Mouse (Mus musculus): ENCODE data around the gene Ppfibp2. TPM values are rescaled to one million over a fixed set of nuclear protein-coding genes. Genes with fewer than 3 reads are reported as not detected.
A peak's percentile ranks its signal among the peaks of the same experiment; 100 is the strongest.

Gene Ppfibp2
- polyA plus RNA-seq, 1 experiment from 2014 or later: 1.5 TPM

DNA sequence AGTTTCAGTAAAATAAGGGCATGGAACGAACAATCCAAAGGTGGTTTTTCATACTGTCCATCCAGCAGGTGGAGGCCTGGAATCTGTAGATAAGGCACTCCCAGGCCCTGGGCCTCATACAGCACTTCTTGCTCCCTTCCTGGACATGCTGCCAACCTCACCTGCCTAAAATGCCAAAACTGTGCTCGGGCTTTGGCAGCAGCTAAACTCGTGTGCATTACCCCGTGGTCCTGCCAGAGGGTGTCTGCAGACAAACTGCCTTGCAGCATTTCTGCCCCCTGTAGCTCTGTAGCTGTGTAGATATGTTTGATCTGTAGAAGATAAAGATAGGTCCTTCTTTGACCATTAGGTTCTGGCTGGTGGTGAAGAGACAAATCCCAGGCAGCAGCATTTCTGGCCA lies 26.0 kb upstream of the Ppfibp2 start:
- 87% methylated on average over 4 of the region's 4 CpGs for WGBS
- ATAC-seq: no peak
- Histone ChIP-seq H3K9me3 (ENCODE audit: control insufficient read depth, low read length) (peaks cover 4% of the 10 kb centered on the region; the same call in 1 of the 2 replicates), H3K36me3 (ENCODE audit: control insufficient read depth, insufficient read depth) (no peaks in the 10 kb centered on the region), H3K4me1 (replicated peaks; ENCODE audit: control insufficient read depth, insufficient read depth, low read length) (no peaks in the 10 kb centered on the region), H3K9ac (replicated peaks; ENCODE audit: low read depth, low read length) (no peak overlapping the region), H3K27ac (ENCODE audit: low read length) (no peak overlapping the region), H3K27me3 (replicated peaks; ENCODE audit: control insufficient read depth, insufficient read depth, low read length) (no peaks in the 10 kb centered on the region), H3K4me3 (replicated peaks; ENCODE audit: low read length) (no peak overlapping the region), H3K4me2 (ENCODE audit: low read length) (no peak overlapping the region)

DNA sequence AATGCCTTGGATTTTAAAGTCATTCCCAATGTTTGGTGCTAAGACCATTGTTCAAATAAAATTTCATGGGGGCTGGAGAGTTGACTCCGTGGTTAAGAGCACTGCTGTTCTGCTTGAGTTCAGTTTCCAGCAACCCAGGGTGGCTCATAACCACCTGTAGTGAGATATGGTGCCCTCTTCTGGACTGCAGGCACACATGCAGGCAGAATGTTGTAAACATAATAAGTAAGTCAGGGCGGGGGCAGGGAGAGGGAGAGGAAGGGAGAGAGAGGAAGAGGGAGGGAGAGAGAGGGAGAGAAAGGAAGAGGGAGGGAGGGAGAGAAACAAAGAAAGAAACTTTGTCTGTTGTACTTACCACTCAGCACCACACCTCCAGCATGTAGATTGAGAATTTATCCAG lies 21.2 kb upstream of the Ppfibp2 start:
- no peaks in the 10 kb centered on the region for H3K27me3 ChIP-seq (replicated peaks; ENCODE audit: control insufficient read depth, insufficient read depth, low read length)
- H3K9ac ChIP-seq (replicated peaks; ENCODE audit: low read depth, low read length): no peak overlapping the region
- no peak for ATAC-seq
- no peaks in the 10 kb centered on the region for H3K9me3 ChIP-seq (ENCODE audit: control insufficient read depth, low read length)
- WGBS: 71% methylated on average over 2 of the region's 2 CpGs
- no peaks in the 10 kb centered on the region for H3K4me1 ChIP-seq (replicated peaks; ENCODE audit: control insufficient read depth, insufficient read depth, low read length)
- H3K36me3 ChIP-seq (ENCODE audit: control insufficient read depth, insufficient read depth): no peaks in the 10 kb centered on the region
- H3K4me3 ChIP-seq (replicated peaks; ENCODE audit: low read length): no peak overlapping the region
- no peak overlapping the region for H3K27ac ChIP-seq (ENCODE audit: low read length)
- H3K4me2 ChIP-seq (ENCODE audit: low read length): no peak overlapping the region

DNA sequence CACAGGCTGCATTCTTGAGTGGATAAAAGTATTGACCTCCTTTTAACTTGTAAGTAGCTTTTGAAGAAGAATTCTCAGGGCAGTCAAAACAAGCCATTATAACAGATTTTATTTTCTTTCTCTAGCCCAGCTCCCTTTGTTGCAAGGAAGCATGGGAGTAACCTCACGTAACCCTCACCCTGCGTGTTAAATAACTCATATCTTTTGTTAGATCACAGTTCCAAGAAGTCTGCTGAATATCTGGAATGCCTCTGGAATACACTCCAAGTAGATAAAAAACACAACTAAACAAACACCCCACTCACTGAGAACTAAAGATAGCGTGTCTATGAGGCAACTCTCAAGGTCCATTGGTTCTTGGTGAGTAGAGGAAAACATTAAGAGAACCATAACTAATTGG lies 20.7 kb upstream of the Ppfibp2 start:
- no peaks in the 10 kb centered on the region for H3K36me3 ChIP-seq (ENCODE audit: control insufficient read depth, insufficient read depth)
- no peaks in the 10 kb centered on the region for H3K9me3 ChIP-seq (ENCODE audit: control insufficient read depth, low read length)
- H3K4me3 ChIP-seq (replicated peaks; ENCODE audit: low read length): no peak overlapping the region
- H3K27me3 ChIP-seq (replicated peaks; ENCODE audit: control insufficient read depth, insufficient read depth, low read length): no peaks in the 10 kb centered on the region
- no peak overlapping the region for H3K27ac ChIP-seq (ENCODE audit: low read length)
- WGBS: 67% methylated on average over 3 of the region's 3 CpGs
- H3K9ac ChIP-seq (replicated peaks; ENCODE audit: low read depth, low read length): no peak overlapping the region
- no peak for ATAC-seq
- no peak overlapping the region for H3K4me2 ChIP-seq (ENCODE audit: low read length)
- H3K4me1 ChIP-seq (replicated peaks; ENCODE audit: control insufficient read depth, insufficient read depth, low read length): no peaks in the 10 kb centered on the region

DNA sequence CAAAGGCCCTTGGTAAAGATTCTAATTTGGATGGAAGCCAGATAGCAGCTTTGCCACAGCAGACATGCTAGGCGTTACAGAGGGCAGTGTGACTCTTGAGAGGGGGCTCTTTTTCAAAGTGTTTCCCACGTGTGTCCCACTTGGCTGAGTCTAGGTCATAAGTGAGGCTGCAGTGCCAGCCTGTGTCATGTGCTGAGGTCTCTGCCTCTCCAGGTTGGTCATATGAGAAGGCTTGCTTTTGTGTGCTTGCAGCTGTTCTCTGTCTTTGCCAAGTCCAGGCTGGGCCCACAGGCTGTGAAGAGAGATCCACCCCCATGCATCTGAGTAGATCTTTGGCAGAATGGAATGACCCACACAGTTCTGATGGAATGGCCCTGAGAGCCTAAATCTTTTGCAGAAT lies 2.4 kb upstream of the Ppfibp2 start:
- Histone ChIP-seq H3K27ac (ENCODE audit: low read length) (no peak overlapping the region), H3K9ac (replicated peaks; ENCODE audit: low read depth, low read length) (no peak overlapping the region), H3K4me1 (replicated peaks; ENCODE audit: control insufficient read depth, insufficient read depth, low read length) (peaks cover 8% of the 10 kb centered on the region), H3K36me3 (ENCODE audit: control insufficient read depth, insufficient read depth) (no peaks in the 10 kb centered on the region), H3K4me2 (ENCODE audit: low read length) (no peak overlapping the region), H3K27me3 (replicated peaks; ENCODE audit: control insufficient read depth, insufficient read depth, low read length) (0 out of 2 replicates have a peak, but pooled peaks cover 4% of the 10 kb centered on the region), H3K9me3 (ENCODE audit: control insufficient read depth, low read length) (no peaks in the 10 kb centered on the region), H3K4me3 (replicated peaks; ENCODE audit: low read length) (no peak overlapping the region)
- no peak for ATAC-seq
- WGBS: 6% methylated on average over 2 of the region's 2 CpGs

DNA sequence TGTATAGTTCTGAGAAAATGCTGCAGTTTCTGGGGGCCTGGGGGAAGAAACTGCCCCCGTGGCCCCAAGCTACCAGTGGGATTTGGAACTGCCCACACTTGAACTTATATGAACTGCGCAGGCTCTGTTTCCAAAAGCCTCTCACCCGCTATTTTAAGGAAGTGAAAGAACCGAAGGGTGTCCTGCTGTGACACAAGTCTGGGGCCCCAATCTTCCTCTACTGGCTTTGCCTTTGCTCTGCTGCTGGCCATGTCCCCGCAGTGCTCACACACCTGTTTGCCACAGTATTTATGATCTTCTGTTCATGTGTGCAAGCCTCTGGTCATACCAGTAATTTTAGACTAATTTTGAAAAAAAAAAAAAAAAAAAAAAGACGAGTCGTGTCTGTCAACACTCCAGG lies 1.1 kb upstream of the Ppfibp2 start:
- H3K9ac ChIP-seq (replicated peaks; ENCODE audit: low read depth, low read length): no peak overlapping the region
- H3K27ac ChIP-seq (ENCODE audit: low read length): no peak overlapping the region
- 0 out of 2 replicates have a peak, but pooled peaks cover 4% of the 10 kb centered on the region for H3K27me3 ChIP-seq (replicated peaks; ENCODE audit: control insufficient read depth, insufficient read depth, low read length)
- 32% methylated on average over 7 of the region's 7 CpGs for WGBS
- ATAC-seq: no peak
- H3K9me3 ChIP-seq (ENCODE audit: control insufficient read depth, low read length): no peaks in the 10 kb centered on the region
- peaks cover 8% of the 10 kb centered on the region for H3K4me1 ChIP-seq (replicated peaks; ENCODE audit: control insufficient read depth, insufficient read depth, low read length)
- H3K4me3 ChIP-seq (replicated peaks; ENCODE audit: low read length): no peak overlapping the region
- H3K36me3 ChIP-seq (ENCODE audit: control insufficient read depth, insufficient read depth): no peaks in the 10 kb centered on the region
- H3K4me2 ChIP-seq (ENCODE audit: low read length): no peak overlapping the region; the same call in 1 of the 2 replicates

DNA sequence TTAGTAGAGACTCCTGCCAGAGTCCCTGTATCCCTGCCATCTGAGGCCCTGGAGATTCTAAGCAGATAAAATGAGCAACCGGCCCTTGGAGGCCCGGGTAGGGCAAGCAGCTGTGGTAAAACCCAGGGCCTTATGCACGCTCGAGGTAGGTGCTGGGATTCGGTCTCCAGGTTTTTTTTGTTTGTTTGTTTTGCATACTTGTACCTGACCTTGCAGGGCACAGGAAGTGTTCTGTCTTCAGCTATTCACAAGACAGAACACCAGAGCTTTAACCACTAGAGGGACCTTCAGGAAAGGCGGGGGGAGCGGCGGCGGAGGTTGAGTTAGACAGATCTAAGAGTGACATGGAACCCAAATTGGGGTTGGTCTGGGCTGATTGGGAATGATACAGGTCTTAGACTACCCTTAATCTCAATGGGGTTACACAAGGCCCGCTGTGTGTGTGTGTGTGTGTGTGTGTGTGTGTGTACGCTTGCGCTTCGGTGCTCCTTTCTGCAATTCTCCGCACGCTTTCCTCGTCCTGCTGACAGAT lies 616 bp upstream of the Ppfibp2 start:
- WGBS: under 1% methylated on average over 16 of the region's 16 CpGs
- ATAC-seq: peak; percentile 82

DNA sequence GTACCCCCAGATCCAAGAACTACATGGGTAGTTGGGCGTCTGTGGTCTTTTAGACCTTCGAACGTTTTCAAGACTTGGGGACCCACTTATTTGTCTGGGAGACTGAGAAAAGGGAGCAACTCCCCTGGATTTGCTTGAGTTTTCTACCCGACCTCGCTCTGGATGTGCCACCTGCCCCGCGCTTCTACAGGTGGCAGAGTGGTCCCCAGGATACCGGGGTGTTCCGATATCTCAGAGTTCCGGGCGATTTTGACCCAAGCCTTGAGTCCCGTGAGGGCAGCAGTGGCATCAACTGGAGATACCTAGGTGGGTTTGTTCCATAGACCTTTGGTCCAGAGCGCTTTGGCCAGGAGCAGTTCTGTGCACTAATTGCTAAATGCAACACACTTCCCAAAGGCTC lies 419 bp downstream of the Ppfibp2 start:
- peak overlapping the region; percentile 99 for H3K4me2 ChIP-seq (ENCODE audit: low read length)
- H3K4me3 ChIP-seq (replicated peaks; ENCODE audit: low read length): peak overlapping the region; percentile 61
- peak overlapping the region; percentile 60 for H3K9ac ChIP-seq (replicated peaks; ENCODE audit: low read depth, low read length)
- H3K36me3 ChIP-seq (ENCODE audit: control insufficient read depth, insufficient read depth): no peaks in the 10 kb centered on the region
- H3K9me3 ChIP-seq (ENCODE audit: control insufficient read depth, low read length): no peaks in the 10 kb centered on the region
- H3K4me1 ChIP-seq (replicated peaks; ENCODE audit: control insufficient read depth, insufficient read depth, low read length): peaks cover 8% of the 10 kb centered on the region
- H3K27ac ChIP-seq (ENCODE audit: low read length): no peak overlapping the region
- H3K27me3 ChIP-seq (replicated peaks; ENCODE audit: control insufficient read depth, insufficient read depth, low read length): 0 out of 2 replicates have a peak, but pooled peaks cover 4% of the 10 kb centered on the region
- 14% methylated on average over 13 of the region's 13 CpGs for WGBS
- ATAC-seq: no peak

More for the DNA sequence above, 616 bp upstream of the Ppfibp2 start:
- Histone ChIP-seq H3K9ac (replicated peaks; ENCODE audit: low read depth, low read length) (peak overlapping the region; percentile 60), H3K9me3 (ENCODE audit: control insufficient read depth, low read length) (no peaks in the 10 kb centered on the region), H3K4me3 (replicated peaks; ENCODE audit: low read length) (peak overlapping the region; percentile 61), H3K4me1 (replicated peaks; ENCODE audit: control insufficient read depth, insufficient read depth, low read length) (peaks cover 8% of the 10 kb centered on the region), H3K4me2 (ENCODE audit: low read length) (peak overlapping the region; percentile 99), H3K27me3 (replicated peaks; ENCODE audit: control insufficient read depth, insufficient read depth, low read length) (0 out of 2 replicates have a peak, but pooled peaks cover 4% of the 10 kb centered on the region), H3K36me3 (ENCODE audit: control insufficient read depth, insufficient read depth) (no peaks in the 10 kb centered on the region), H3K27ac (ENCODE audit: low read length) (no peak overlapping the region)

DNA sequence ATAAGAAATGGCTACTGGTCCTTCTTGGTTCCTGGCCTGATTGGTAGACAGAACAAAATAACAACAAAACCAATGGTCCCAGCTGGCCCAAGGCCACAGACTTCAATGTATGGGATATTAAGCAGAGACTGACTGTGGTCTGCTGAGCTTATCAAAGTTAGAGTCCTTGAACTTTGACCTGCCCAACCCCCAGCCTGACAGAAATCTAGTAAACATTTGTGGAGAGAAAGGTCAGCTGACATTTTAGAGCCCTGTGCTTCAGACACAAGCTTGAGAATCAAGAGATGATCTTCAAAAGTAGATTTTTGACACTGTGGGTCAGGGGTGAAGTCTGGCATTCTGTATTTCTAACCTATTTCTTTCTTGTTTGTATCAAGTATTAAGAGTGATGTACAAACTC lies 1.7 kb downstream of the Ppfibp2 start:
- no peak for ATAC-seq

DNA sequence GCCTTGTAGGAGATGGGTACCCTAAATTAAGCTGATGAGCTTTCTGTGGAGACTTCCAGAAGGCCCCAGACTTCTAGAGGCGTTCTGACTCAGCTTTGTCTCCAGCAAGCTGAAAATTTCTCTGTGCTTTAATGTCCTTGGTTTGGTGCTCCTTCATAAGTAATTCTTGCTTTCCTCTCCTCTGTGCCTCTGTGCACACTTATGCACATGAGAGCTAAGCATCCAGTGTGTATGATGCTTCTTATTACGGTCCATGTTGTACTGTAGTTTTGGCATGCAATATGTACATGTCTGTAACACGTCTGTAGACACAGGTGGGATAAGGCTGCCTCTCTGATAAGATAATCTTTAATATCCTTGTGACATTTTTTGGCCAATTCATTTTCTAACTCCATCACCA lies 2.9 kb downstream of the Ppfibp2 start:
- 88% methylated on average over 3 of the region's 3 CpGs for WGBS
- Histone ChIP-seq H3K9me3 (ENCODE audit: control insufficient read depth, low read length) (no peaks in the 10 kb centered on the region), H3K27ac (ENCODE audit: low read length) (no peak overlapping the region), H3K27me3 (replicated peaks; ENCODE audit: control insufficient read depth, insufficient read depth, low read length) (0 out of 2 replicates have a peak, but pooled peaks cover 4% of the 10 kb centered on the region), H3K36me3 (ENCODE audit: control insufficient read depth, insufficient read depth) (no peaks in the 10 kb centered on the region), H3K4me3 (replicated peaks; ENCODE audit: low read length) (no peak overlapping the region), H3K4me2 (ENCODE audit: low read length) (no peak overlapping the region), H3K4me1 (replicated peaks; ENCODE audit: control insufficient read depth, insufficient read depth, low read length) (peaks cover 8% of the 10 kb centered on the region), H3K9ac (replicated peaks; ENCODE audit: low read depth, low read length) (no peak overlapping the region)
- no peak for ATAC-seq

More for the DNA sequence above, 1.7 kb downstream of the Ppfibp2 start:
- 0 out of 2 replicates have a peak, but pooled peaks cover 4% of the 10 kb centered on the region for H3K27me3 ChIP-seq (replicated peaks; ENCODE audit: control insufficient read depth, insufficient read depth, low read length)
- H3K9ac ChIP-seq (replicated peaks; ENCODE audit: low read depth, low read length): no peak overlapping the region
- H3K36me3 ChIP-seq (ENCODE audit: control insufficient read depth, insufficient read depth): no peaks in the 10 kb centered on the region
- H3K27ac ChIP-seq (ENCODE audit: low read length): no peak overlapping the region
- no peak overlapping the region for H3K4me2 ChIP-seq (ENCODE audit: low read length)
- H3K4me1 ChIP-seq (replicated peaks; ENCODE audit: control insufficient read depth, insufficient read depth, low read length): peaks cover 8% of the 10 kb centered on the region
- no peaks in the 10 kb centered on the region for H3K9me3 ChIP-seq (ENCODE audit: control insufficient read depth, low read length)
- no peak overlapping the region for H3K4me3 ChIP-seq (replicated peaks; ENCODE audit: low read length)

DNA sequence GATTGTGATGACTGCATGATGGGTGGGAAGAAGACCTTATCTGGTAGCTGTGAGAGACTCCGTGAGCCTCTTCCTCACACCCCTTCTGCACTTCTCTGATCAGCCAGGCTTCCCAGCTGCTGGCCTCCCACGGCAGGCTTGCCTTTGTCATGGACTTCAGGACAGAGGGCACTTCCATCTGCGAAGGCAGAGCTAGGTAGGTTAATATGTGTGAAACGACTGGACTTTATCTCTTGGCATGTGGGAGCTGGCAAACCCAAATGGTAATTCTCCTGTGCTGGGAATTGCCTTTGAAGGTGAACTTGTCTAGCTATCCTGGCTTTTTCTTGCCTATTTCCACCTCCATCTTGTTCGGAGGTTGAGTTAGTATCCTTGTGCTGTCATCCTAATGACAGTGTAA lies 5.6 kb downstream of the Ppfibp2 start:
- ATAC-seq: no peak

More for the DNA sequence above, 5.6 kb downstream of the Ppfibp2 start:
- no peaks in the 10 kb centered on the region for H3K4me1 ChIP-seq (replicated peaks; ENCODE audit: control insufficient read depth, insufficient read depth, low read length)
- H3K4me3 ChIP-seq (replicated peaks; ENCODE audit: low read length): no peak overlapping the region
- no peak overlapping the region for H3K4me2 ChIP-seq (ENCODE audit: low read length)
- no peaks in the 10 kb centered on the region for H3K27me3 ChIP-seq (replicated peaks; ENCODE audit: control insufficient read depth, insufficient read depth, low read length)
- no peak overlapping the region for H3K27ac ChIP-seq (ENCODE audit: low read length)
- WGBS: 79% methylated on average over 5 of the region's 5 CpGs
- H3K9ac ChIP-seq (replicated peaks; ENCODE audit: low read depth, low read length): no peak overlapping the region
- H3K9me3 ChIP-seq (ENCODE audit: control insufficient read depth, low read length): no peaks in the 10 kb centered on the region
- H3K36me3 ChIP-seq (ENCODE audit: control insufficient read depth, insufficient read depth): no peaks in the 10 kb centered on the region
